Mouse (Mus musculus) thymus, adult 2 months (tissue): ENCODE measurements around the gene Tcl1b4.

Source experiments
- CTCF ChIP-seq: fragments of 200-500 bp; IDR thresholded peaks from 2 replicates; pipeline ENCODE4 v1.5.1; 2012; ENCODE audit warnings: mild to moderate bottlenecking, control low read depth, low read length, moderate library complexity, borderline replicate concordance; ENCODE audit not compliant: control insufficient read depth, poor library complexity, insufficient read depth; ENCODE audit errors: extremely low read depth
- POLR2A ChIP-seq: fragments of 200-500 bp; IDR thresholded peaks from 2 replicates; pipeline ENCODE4 v1.6.1; 2012; ENCODE audit warnings: mild to moderate bottlenecking, low read length, control low read depth, moderate library complexity; ENCODE audit not compliant: control insufficient read depth, poor library complexity, insufficient read depth; ENCODE audit errors: extremely low read depth

GRCm38 (mm10) chr12:105159390-105159789 is 42.4 kb upstream of the Tcl1b4 start, which contains the start of gene Tcl1b1:
- TF ChIP-seq CTCF (no peak), POLR2A (no peak)
